Mouse (Mus musculus): ENCODE data around the gene Lrig2. TPM values are rescaled to one million over a fixed set of nuclear protein-coding genes. Genes with fewer than 3 reads are reported as not detected.
A peak's percentile ranks its signal among the peaks of the same experiment; 100 is the strongest.

The Lrig2 gene
- polyA plus RNA-seq, 1 experiment from 2014 or later = 19.0 TPM

DNA sequence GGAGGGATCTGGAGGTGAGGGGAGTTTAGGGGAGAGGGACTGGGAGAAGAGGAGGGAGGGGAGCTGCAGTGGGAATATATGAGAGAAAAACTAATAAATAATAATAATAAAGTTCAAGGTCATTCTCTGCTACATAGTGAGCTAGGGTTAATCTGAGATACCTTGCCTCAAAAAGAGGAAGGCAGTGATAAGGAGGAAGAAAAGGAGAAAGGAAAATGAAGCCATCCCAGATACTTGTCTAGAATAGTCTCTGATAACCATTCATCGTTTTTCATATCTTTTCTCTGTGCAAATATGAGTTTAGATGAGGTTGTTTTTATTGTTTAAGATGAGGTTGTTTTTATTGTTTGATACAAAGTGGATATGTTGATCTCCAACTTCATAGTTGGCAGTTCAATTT lies 13.3 kb upstream of the Lrig2 start:
- Histone ChIP-seq H3K36me3 (no peaks in the 10 kb centered on the region), H3K4me3 (no peak overlapping the region), H3K9me3 (no peaks in the 10 kb centered on the region), H3K27ac (no peak overlapping the region), H3K4me2 (no peak overlapping the region), H3K9ac (no peak overlapping the region), H3K27me3 (no peaks in the 10 kb centered on the region), H3K4me1 (no peaks in the 10 kb centered on the region)
- 68% methylated on average over 1 of the region's 1 CpGs for WGBS
- ATAC-seq (ENCODE audit: insufficient number of reproducible peaks, low FRiP score, low TSS enrichment, low read depth) = no peak

- Histone ChIP-seq H3K4me1 (no peaks in the 10 kb centered on the region), H3K9ac (no peak overlapping the region), H3K27me3 (no peaks in the 10 kb centered on the region), H3K4me2 (no peak overlapping the region), H3K36me3 (no peaks in the 10 kb centered on the region), H3K27ac (no peak overlapping the region), H3K9me3 (no peaks in the 10 kb centered on the region), H3K4me3 (no peak overlapping the region)
- WGBS = 56% methylated on average over 4 of the region's 4 CpGs
- ATAC-seq (ENCODE audit: insufficient number of reproducible peaks, low FRiP score, low TSS enrichment, low read depth) = no peak
Measured at GRCm38 (mm10) chr3:104523333-104523871, 11.7 kb upstream of the Lrig2 start.

DNA sequence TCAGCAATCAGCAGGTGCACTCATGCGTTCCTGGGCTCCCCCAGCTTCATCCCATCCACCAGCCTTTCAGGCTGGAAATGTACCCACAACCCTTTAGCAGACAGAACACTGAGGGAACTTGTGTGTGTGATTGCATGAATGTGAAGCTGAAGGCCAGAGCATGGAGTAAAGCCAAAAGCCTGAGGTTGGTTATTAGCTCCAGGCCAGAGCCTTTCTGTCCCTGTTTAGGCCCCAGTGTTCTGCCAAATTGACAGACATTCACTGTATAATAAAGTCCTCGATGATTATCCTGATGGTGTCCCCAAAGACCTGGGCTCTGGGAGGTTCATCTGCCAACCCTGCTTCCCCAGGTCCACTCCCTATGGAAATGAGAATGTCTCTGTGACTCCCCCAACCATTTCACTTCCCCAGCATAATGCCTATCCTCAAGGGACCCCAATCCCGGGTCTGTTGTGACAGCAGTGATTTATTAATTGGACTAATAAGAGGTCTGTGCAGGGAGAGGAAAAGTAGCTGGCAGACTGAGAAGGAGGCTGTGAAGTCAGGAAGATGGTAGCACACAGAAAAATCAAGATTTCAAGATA lies 9.7 kb upstream of the Lrig2 start:
- no peak overlapping the region for H3K4me2 ChIP-seq
- no peak overlapping the region for H3K9ac ChIP-seq
- no peaks in the 10 kb centered on the region for H3K4me1 ChIP-seq
- H3K4me3 ChIP-seq = no peak overlapping the region
- no peaks in the 10 kb centered on the region for H3K27me3 ChIP-seq
- WGBS = 44% methylated on average over 3 of the region's 3 CpGs
- no peaks in the 10 kb centered on the region for H3K9me3 ChIP-seq
- ATAC-seq (ENCODE audit: insufficient number of reproducible peaks, low FRiP score, low TSS enrichment, low read depth) = no peak
- no peaks in the 10 kb centered on the region for H3K36me3 ChIP-seq
- H3K27ac ChIP-seq = no peak overlapping the region

GRCm38 (mm10) chr3:104520471-104520870 lies 8.8 kb upstream of the Lrig2 start:
- Histone ChIP-seq H3K4me1 (no peaks in the 10 kb centered on the region), H3K36me3 (no peaks in the 10 kb centered on the region), H3K9ac (no peak overlapping the region), H3K27ac (no peak overlapping the region), H3K27me3 (no peaks in the 10 kb centered on the region), H3K4me3 (no peak overlapping the region), H3K4me2 (no peak overlapping the region), H3K9me3 (no peaks in the 10 kb centered on the region)
- 54% methylated on average over 3 of the region's 3 CpGs for WGBS
- no peak for ATAC-seq (ENCODE audit: insufficient number of reproducible peaks, low FRiP score, low TSS enrichment, low read depth)

- Histone ChIP-seq H3K36me3 (no peaks in the 10 kb centered on the region), H3K4me1 (no peaks in the 10 kb centered on the region), H3K27ac (no peak overlapping the region), H3K27me3 (no peaks in the 10 kb centered on the region), H3K4me3 (no peak overlapping the region), H3K9ac (no peak overlapping the region), H3K4me2 (no peak overlapping the region), H3K9me3 (no peaks in the 10 kb centered on the region)
- WGBS = 58% methylated on average over 6 of the region's 6 CpGs
- ATAC-seq (ENCODE audit: insufficient number of reproducible peaks, low FRiP score, low TSS enrichment, low read depth) = no peak
Measured at GRCm38 (mm10) chr3:104518931-104519330, 7.2 kb upstream of the Lrig2 start.

- H3K9ac ChIP-seq = no peak overlapping the region
- no peaks in the 10 kb centered on the region for H3K9me3 ChIP-seq
- 74% methylated on average over 3 of the region's 3 CpGs for WGBS
- no peaks in the 10 kb centered on the region for H3K36me3 ChIP-seq
- ATAC-seq (ENCODE audit: insufficient number of reproducible peaks, low FRiP score, low TSS enrichment, low read depth) = no peak
- no peak overlapping the region for H3K4me2 ChIP-seq
- H3K27ac ChIP-seq = no peak overlapping the region
- H3K4me1 ChIP-seq = no peaks in the 10 kb centered on the region
- H3K4me3 ChIP-seq = no peak overlapping the region
- H3K27me3 ChIP-seq = no peaks in the 10 kb centered on the region
Measured at GRCm38 (mm10) chr3:104518411-104518810, 6.7 kb upstream of the Lrig2 start.

DNA sequence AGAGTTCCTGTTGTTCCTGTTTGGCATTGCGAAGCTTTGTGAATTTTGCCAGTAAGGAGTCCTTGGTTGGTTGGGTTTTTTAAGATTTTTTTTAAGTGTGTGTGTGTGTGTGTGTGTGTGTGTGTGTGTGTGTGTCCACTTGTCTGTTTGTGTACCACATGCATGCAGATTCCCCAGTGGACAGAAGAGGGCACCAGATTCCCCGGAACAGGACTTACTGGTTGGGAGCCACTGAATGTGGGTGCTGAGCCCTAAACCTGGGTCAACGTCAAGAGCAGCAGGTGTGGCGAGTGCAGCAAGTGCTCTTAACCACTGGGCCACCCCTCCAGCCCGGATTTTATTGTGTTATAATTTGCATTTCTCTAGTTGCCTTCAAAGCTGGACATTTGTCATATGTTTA lies 5.4 kb upstream of the Lrig2 start:
- Histone ChIP-seq H3K9ac (no peak overlapping the region), H3K9me3 (no peaks in the 10 kb centered on the region), H3K36me3 (no peaks in the 10 kb centered on the region), H3K27me3 (no peaks in the 10 kb centered on the region), H3K27ac (no peak overlapping the region), H3K4me1 (peaks cover 4% of the 10 kb centered on the region), H3K4me3 (no peak overlapping the region), H3K4me2 (no peak overlapping the region)
- no peak for ATAC-seq (ENCODE audit: insufficient number of reproducible peaks, low FRiP score, low TSS enrichment, low read depth)
- 81% methylated on average over 5 of the region's 5 CpGs for WGBS

DNA sequence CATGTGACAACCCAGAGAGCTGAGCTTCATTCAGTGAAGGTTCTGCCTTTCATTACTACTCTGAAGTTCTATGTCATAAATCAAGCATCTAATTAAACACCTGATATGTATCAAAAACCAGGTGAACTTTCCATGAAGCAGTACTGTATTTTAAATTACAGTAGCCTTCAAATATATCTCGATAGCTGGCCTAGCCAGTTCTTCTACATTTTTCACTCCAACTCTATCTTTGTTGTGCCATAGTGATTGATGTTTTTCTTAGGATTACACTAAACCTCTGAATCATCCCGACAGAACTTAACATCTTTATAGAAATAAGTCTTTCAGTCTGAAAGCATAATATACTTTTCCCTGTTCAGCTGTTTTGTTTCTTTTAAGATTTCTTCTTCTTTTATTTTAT lies 2.8 kb upstream of the Lrig2 start:
- H3K9me3 ChIP-seq = no peaks in the 10 kb centered on the region
- H3K4me1 ChIP-seq = peaks cover 6% of the 10 kb centered on the region
- H3K4me2 ChIP-seq = no peak overlapping the region
- WGBS = 64% methylated on average over 2 of the region's 2 CpGs
- no peak overlapping the region for H3K4me3 ChIP-seq
- no peak for ATAC-seq (ENCODE audit: insufficient number of reproducible peaks, low FRiP score, low TSS enrichment, low read depth)
- H3K9ac ChIP-seq = no peak overlapping the region
- no peak overlapping the region for H3K27ac ChIP-seq
- H3K36me3 ChIP-seq = no peaks in the 10 kb centered on the region
- H3K27me3 ChIP-seq = no peaks in the 10 kb centered on the region

DNA sequence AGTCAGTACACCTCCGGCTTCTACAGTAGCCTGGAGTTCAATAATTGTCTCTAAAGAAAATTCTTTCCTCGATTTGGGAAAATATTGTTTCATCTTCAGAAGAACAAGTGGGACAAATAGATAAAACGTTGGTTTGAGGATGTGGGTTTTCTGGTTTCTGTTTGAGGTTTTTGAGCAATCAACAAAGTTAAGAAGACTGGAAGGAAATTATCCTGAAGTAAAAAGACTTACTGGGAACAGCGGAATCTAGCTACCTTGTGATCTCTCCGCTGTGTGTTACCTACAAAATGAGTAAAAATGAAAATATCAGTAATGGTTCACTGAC lies 668 bp upstream of the Lrig2 start:
- Histone ChIP-seq H3K9me3 (no peaks in the 10 kb centered on the region), H3K27me3 (no peaks in the 10 kb centered on the region), H3K36me3 (no peaks in the 10 kb centered on the region), H3K9ac (no peak overlapping the region; the same call in 1 of the 2 replicates), H3K4me2 (peak overlapping the region; percentile 58), H3K4me1 (peaks cover 6% of the 10 kb centered on the region), H3K27ac (peak overlapping the region; percentile 93), H3K4me3 (peak overlapping the region; percentile 95)
- WGBS = 24% methylated on average over 5 of the region's 5 CpGs
- no peak for ATAC-seq (ENCODE audit: insufficient number of reproducible peaks, low FRiP score, low TSS enrichment, low read depth)

DNA sequence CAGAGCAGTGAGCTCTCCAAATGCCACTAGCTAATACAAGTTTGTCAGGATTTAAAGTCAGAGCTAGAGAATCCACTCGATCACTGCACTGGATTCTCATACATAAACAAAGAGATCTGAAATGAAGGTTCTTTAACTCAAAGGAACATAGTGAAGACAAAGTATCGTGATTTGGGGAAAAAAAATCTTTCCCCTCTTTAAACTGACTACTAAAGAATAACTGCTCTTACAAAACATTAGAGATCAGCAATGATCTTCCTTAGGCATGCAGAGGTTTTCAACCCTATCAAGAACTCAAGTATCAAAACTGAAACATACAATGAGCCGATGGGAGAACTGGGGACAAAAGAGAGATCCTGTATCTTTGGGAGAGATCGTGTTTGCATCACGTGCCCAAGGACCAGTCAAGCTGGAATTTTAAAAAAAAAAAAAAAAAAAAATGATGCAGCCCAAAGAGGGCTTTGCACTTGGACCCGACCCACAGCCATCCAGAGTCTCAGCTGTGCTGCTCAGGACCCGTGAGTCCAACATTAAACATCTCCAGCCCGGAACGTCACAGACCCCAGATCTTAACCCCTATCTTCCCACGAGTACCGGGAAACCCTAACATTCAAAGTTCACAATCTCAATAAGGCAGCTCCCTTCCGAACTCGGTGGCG lies 818 bp downstream of the Lrig2 start:
- ATAC-seq (ENCODE audit: insufficient number of reproducible peaks, low FRiP score, low TSS enrichment, low read depth) = no peak
- H3K27ac ChIP-seq = peak overlapping the region; percentile 96
- WGBS = under 1% methylated on average over 14 of the region's 14 CpGs

GRCm38 (mm10) chr3:104501648-104502047 lies 10.1 kb downstream of the Lrig2 start:
- Histone ChIP-seq H3K4me1 (no peaks in the 10 kb centered on the region), H3K4me3 (no peak overlapping the region), H3K27ac (no peak overlapping the region), H3K27me3 (no peaks in the 10 kb centered on the region), H3K9me3 (no peaks in the 10 kb centered on the region), H3K9ac (no peak overlapping the region), H3K36me3 (no peaks in the 10 kb centered on the region; the same call in 1 of the 2 replicates), H3K4me2 (no peak overlapping the region)
- WGBS = 78% methylated on average over 2 of the region's 2 CpGs
- ATAC-seq (ENCODE audit: insufficient number of reproducible peaks, low FRiP score, low TSS enrichment, low read depth) = no peak

More for the DNA sequence above, 818 bp downstream of the Lrig2 start:
- H3K9me3 ChIP-seq = no peaks in the 10 kb centered on the region
- peak overlapping the region; percentile 82 for H3K9ac ChIP-seq
- peak overlapping the region; percentile 95 for H3K4me3 ChIP-seq
- H3K4me2 ChIP-seq = peak overlapping the region; percentile 48
- peaks cover 6% of the 10 kb centered on the region for H3K4me1 ChIP-seq
- no peaks in the 10 kb centered on the region for H3K36me3 ChIP-seq
- no peaks in the 10 kb centered on the region for H3K27me3 ChIP-seq

DNA sequence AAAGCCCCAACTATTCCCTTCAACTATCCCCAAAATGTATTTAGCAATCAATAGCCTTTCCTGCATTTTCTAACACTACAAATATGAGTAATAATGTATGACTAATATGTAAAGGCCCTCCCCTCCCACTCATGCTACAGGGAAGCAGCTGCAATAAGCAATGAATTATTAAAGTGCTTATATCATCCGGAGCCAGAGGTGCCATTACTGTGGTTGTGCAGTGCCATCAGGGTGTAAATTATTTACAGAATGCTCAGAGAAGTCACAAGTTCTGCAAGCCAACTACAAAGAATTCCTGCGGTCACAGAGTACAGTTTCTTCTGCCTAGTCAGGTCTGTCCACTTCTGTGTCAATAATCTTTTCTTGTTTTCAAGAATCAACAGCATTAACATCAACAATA lies 10.8 kb downstream of the Lrig2 start:
- no peak for ATAC-seq (ENCODE audit: insufficient number of reproducible peaks, low FRiP score, low TSS enrichment, low read depth)
- Histone ChIP-seq H3K4me3 (no peak overlapping the region), H3K36me3 (peaks cover 3% of the 10 kb centered on the region; the same call in 1 of the 2 replicates), H3K9ac (no peak overlapping the region), H3K27me3 (no peaks in the 10 kb centered on the region), H3K27ac (no peak overlapping the region), H3K4me1 (no peaks in the 10 kb centered on the region), H3K9me3 (no peaks in the 10 kb centered on the region), H3K4me2 (no peak overlapping the region)
- WGBS = 81% methylated on average over 2 of the region's 2 CpGs

All from limb, embryonic 15.5 days (tissue).